Comparison of ENCODE assay signal across 26 mouse cellular contexts in genomic region chr5:100231574-100231973, GRCm38 (mm10).
DNase-seq lines count a peak whose midpoint lies in the region; ATAC-seq lines count a peak whose summit lies in the region.
"Had no signal": no experiment of that assay in that cellular context is flagged by ENCODE, and none has a peak within 500 bp of the region (broad histone marks: within the 10 kb centered on the region; RNA-seq: fewer than 3 reads in every experiment).

No protein-coding gene starts in this region.

- peak overlapping the region; percentile 47 for H3K27ac ChIP-seq in hindbrain, embryonic 14.5 days
- no peak overlapping the region for H3K27ac ChIP-seq in hindbrain, embryonic 10.5 days
- no peak overlapping the region for H3K27ac ChIP-seq in midbrain, embryonic 16.5 days (ENCODE audit: low read length)
- H3K27ac ChIP-seq in midbrain, embryonic 13.5 days, result no peak overlapping the region
- no peak overlapping the region for H3K27ac ChIP-seq in hindbrain, embryonic 16.5 days (ENCODE audit: low read depth, low read length)
- H3K27ac ChIP-seq in neural tube, embryonic 14.5 days (ENCODE audit: low read depth, low read length), result peak overlapping the region; percentile 8; the same call in 1 of the 2 replicates
- H3K27ac ChIP-seq in limb, embryonic 10.5 days, result no peak overlapping the region
- H3K27ac ChIP-seq: embryonic facial prominence, embryonic 15.5 days; forebrain, embryonic 10.5 days; gastrocnemius, adult 2 months; heart, embryonic 10.5 days had no signal

- WGBS in hindbrain, embryonic 14.5 days, result 62% methylated on average over 11 of the region's 11 CpGs
- WGBS in hindbrain, embryonic 10.5 days, result 85% methylated on average over 11 of the region's 11 CpGs
- WGBS in midbrain, embryonic 16.5 days, result 38% methylated on average over 11 of the region's 11 CpGs
- 42% methylated on average over 11 of the region's 11 CpGs for WGBS in midbrain, embryonic 13.5 days
- WGBS in hindbrain, embryonic 16.5 days, result 60% methylated on average over 11 of the region's 11 CpGs
- WGBS in neural tube, embryonic 14.5 days, result 58% methylated on average over 11 of the region's 11 CpGs
- WGBS in limb, embryonic 10.5 days, result 77% methylated on average over 11 of the region's 11 CpGs

- no peak overlapping the region for H3K4me2 ChIP-seq in hindbrain, embryonic 14.5 days (replicated peaks)
- H3K4me2 ChIP-seq in midbrain, embryonic 16.5 days (ENCODE audit: low read length), result peak overlapping the region; percentile 25; the same call in 1 of the 2 replicates
- H3K4me2 ChIP-seq in midbrain, embryonic 13.5 days (replicated peaks), result no peak overlapping the region
- no peak overlapping the region for H3K4me2 ChIP-seq in hindbrain, embryonic 16.5 days (ENCODE audit: low read length)
- H3K4me2 ChIP-seq in neural tube, embryonic 14.5 days (ENCODE audit: low read depth, low read length), result no peak overlapping the region
- H3K4me2 ChIP-seq: embryonic facial prominence, embryonic 15.5 days had no signal

- H3K9me3 ChIP-seq in hindbrain, embryonic 14.5 days (ENCODE audit: control insufficient read depth, low read length), result no peaks in the 10 kb centered on the region
- no peaks in the 10 kb centered on the region for H3K9me3 ChIP-seq in hindbrain, embryonic 10.5 days
- no peaks in the 10 kb centered on the region for H3K9me3 ChIP-seq in midbrain, embryonic 16.5 days (replicated peaks; ENCODE audit: control insufficient read depth, low read length, poor library complexity, severe bottlenecking)
- no peaks in the 10 kb centered on the region for H3K9me3 ChIP-seq in midbrain, embryonic 13.5 days
- no peaks in the 10 kb centered on the region for H3K9me3 ChIP-seq in hindbrain, embryonic 16.5 days (ENCODE audit: control insufficient read depth, low read length)
- H3K9me3 ChIP-seq in neural tube, embryonic 14.5 days (ENCODE audit: control insufficient read depth, low read length), result no peaks in the 10 kb centered on the region
- H3K9me3 ChIP-seq in limb, embryonic 10.5 days (replicated peaks), result no peaks in the 10 kb centered on the region
- H3K9me3 ChIP-seq: embryonic facial prominence, embryonic 15.5 days; heart, embryonic 10.5 days had no signal

- H3K36me3 ChIP-seq in hindbrain, embryonic 14.5 days (replicated peaks; ENCODE audit: control insufficient read depth, insufficient read depth), result no peaks in the 10 kb centered on the region
- no peaks in the 10 kb centered on the region for H3K36me3 ChIP-seq in hindbrain, embryonic 10.5 days
- no peaks in the 10 kb centered on the region for H3K36me3 ChIP-seq in midbrain, embryonic 16.5 days (ENCODE audit: control insufficient read depth, insufficient read depth, low read length)
- H3K36me3 ChIP-seq in midbrain, embryonic 13.5 days, result no peaks in the 10 kb centered on the region
- H3K36me3 ChIP-seq in hindbrain, embryonic 16.5 days (ENCODE audit: control insufficient read depth, insufficient read depth, low read length), result no peaks in the 10 kb centered on the region
- H3K36me3 ChIP-seq in neural tube, embryonic 14.5 days (ENCODE audit: control insufficient read depth, insufficient read depth, low read length), result no peaks in the 10 kb centered on the region
- no peaks in the 10 kb centered on the region for H3K36me3 ChIP-seq in limb, embryonic 10.5 days
- H3K36me3 ChIP-seq: embryonic facial prominence, embryonic 15.5 days; forebrain, embryonic 10.5 days; heart, embryonic 10.5 days had no signal

- peaks cover 5% of the 10 kb centered on the region; the same call in 1 of the 2 replicates for H3K4me1 ChIP-seq in hindbrain, embryonic 14.5 days (replicated peaks; ENCODE audit: control insufficient read depth, insufficient read depth, low read length)
- H3K4me1 ChIP-seq in hindbrain, embryonic 10.5 days (replicated peaks), result peaks cover 4% of the 10 kb centered on the region; the same call in 1 of the 2 replicates
- H3K4me1 ChIP-seq in midbrain, embryonic 16.5 days (ENCODE audit: control insufficient read depth, insufficient read depth, low read length), result peaks cover 17% of the 10 kb centered on the region
- peaks cover 11% of the 10 kb centered on the region for H3K4me1 ChIP-seq in midbrain, embryonic 13.5 days (replicated peaks)
- H3K4me1 ChIP-seq in hindbrain, embryonic 16.5 days (ENCODE audit: control insufficient read depth, insufficient read depth, low read depth, low read length), result no peaks in the 10 kb centered on the region
- H3K4me1 ChIP-seq in neural tube, embryonic 14.5 days (ENCODE audit: control insufficient read depth, insufficient read depth, low read length), result 0 out of 2 replicates have a peak, but pooled peaks cover 5% of the 10 kb centered on the region
- peaks cover 36% of the 10 kb centered on the region for H3K4me1 ChIP-seq in limb, embryonic 10.5 days
- H3K4me1 ChIP-seq: heart, embryonic 10.5 days had no signal

- no peak for DNase-seq in hindbrain, embryonic 14.5 days (ENCODE audit: low spot score)
- no peak for DNase-seq in hindbrain, embryonic 10.5 days (ENCODE audit: low spot score)
- DNase-seq in limb, embryonic 10.5 days (ENCODE audit: low spot score), result no peak
- DNase-seq in left cerebral cortex, adult 11 months (ENCODE audit: low spot score), result no peak
- DNase-seq: adrenal gland, postnatal 25 days; cerebellum, adult 11 months; cerebellum, adult 8-10 months; cerebellum, postnatal 14 days; embryo, embryonic 11 days; gastrocnemius, adult 2 months; gastrocnemius, postnatal 25 days; heart, postnatal 10 days; heart, postnatal 4 days had no signal

- no peak overlapping the region for H3K9ac ChIP-seq in hindbrain, embryonic 14.5 days
- 0 out of 2 replicates have a peak overlapping the region, but pooled peaks have one; percentile 31 for H3K9ac ChIP-seq in midbrain, embryonic 16.5 days (ENCODE audit: low read depth, low read length)
- H3K9ac ChIP-seq in midbrain, embryonic 13.5 days (replicated peaks), result no peak overlapping the region
- no peak overlapping the region for H3K9ac ChIP-seq in hindbrain, embryonic 16.5 days (ENCODE audit: low read depth, low read length)
- H3K9ac ChIP-seq in neural tube, embryonic 14.5 days (replicated peaks; ENCODE audit: low read depth, low read length), result no peak overlapping the region
- H3K9ac ChIP-seq: embryonic facial prominence, embryonic 15.5 days had no signal

- H3K4me3 ChIP-seq in hindbrain, embryonic 14.5 days (replicated peaks; ENCODE audit: low read length), result no peak overlapping the region
- no peak overlapping the region for H3K4me3 ChIP-seq in hindbrain, embryonic 10.5 days
- H3K4me3 ChIP-seq in midbrain, embryonic 16.5 days (ENCODE audit: low read depth, low read length), result no peak overlapping the region
- no peak overlapping the region for H3K4me3 ChIP-seq in midbrain, embryonic 13.5 days (replicated peaks)
- no peak overlapping the region for H3K4me3 ChIP-seq in hindbrain, embryonic 16.5 days (ENCODE audit: low read length)
- no peak overlapping the region for H3K4me3 ChIP-seq in neural tube, embryonic 14.5 days (ENCODE audit: low read depth, low read length)
- H3K4me3 ChIP-seq in limb, embryonic 10.5 days, result no peak overlapping the region
- H3K4me3 ChIP-seq: embryonic facial prominence, embryonic 15.5 days; erythroblast, embryonic 14.5 days; forebrain, embryonic 10.5 days; gastrocnemius, adult 2 months; heart, embryonic 10.5 days had no signal

- no peak for ATAC-seq in hindbrain, embryonic 14.5 days (ENCODE audit: low FRiP score)
- ATAC-seq in midbrain, embryonic 16.5 days, result no peak
- ATAC-seq in midbrain, embryonic 13.5 days, result no peak
- peak; percentile 42; the same call in 1 of the 2 replicates for ATAC-seq in hindbrain, embryonic 16.5 days
- no peak for ATAC-seq in neural tube, embryonic 14.5 days (ENCODE audit: low read depth)
- ATAC-seq: activated CD4-positive, CD25-positive, alpha-beta regulatory T cell, adult 4 months; forebrain, embryonic 14.5 days; inflammation-experienced regulatory T-cells, adult 6 months; Patski had no signal

- no peaks in the 10 kb centered on the region; the same call in 1 of the 2 replicates for H3K27me3 ChIP-seq in hindbrain, embryonic 14.5 days (ENCODE audit: control insufficient read depth, insufficient read depth, low read length)
- H3K27me3 ChIP-seq in hindbrain, embryonic 10.5 days (ENCODE audit: insufficient read depth, poor library complexity, severe bottlenecking), result no peaks in the 10 kb centered on the region
- H3K27me3 ChIP-seq in midbrain, embryonic 16.5 days (ENCODE audit: control insufficient read depth, insufficient read depth, low read depth, low read length), result no peaks in the 10 kb centered on the region
- H3K27me3 ChIP-seq in midbrain, embryonic 13.5 days, result no peaks in the 10 kb centered on the region
- H3K27me3 ChIP-seq in hindbrain, embryonic 16.5 days (replicated peaks; ENCODE audit: control insufficient read depth, insufficient read depth, low read length), result no peaks in the 10 kb centered on the region
- no peaks in the 10 kb centered on the region for H3K27me3 ChIP-seq in neural tube, embryonic 14.5 days (ENCODE audit: control insufficient read depth, insufficient read depth, low read length)
- H3K27me3 ChIP-seq in limb, embryonic 10.5 days (ENCODE audit: low read depth, poor library complexity, severe bottlenecking), result no peaks in the 10 kb centered on the region
- H3K27me3 ChIP-seq: CH12.LX; embryonic facial prominence, embryonic 15.5 days had no signal

Comparison
In these comparisons a context has a peak if more than half of its experiments do, and no peak if none do; other contexts are left out.
1. H3K27ac ChIP-seq: peak in hindbrain, embryonic 14.5 days (single experiment) and neural tube, embryonic 14.5 days (single experiment); none in hindbrain, embryonic 10.5 days (single experiment), midbrain, embryonic 16.5 days (single experiment), midbrain, embryonic 13.5 days (single experiment), hindbrain, embryonic 16.5 days (single experiment) and limb, embryonic 10.5 days (single experiment).